Mouse (Mus musculus) cerebellum, postnatal 36 days (tissue): ENCODE data around the gene Nthl1.
"Not testable (repeated sequence)": the region's sequence is repeated elsewhere in the genome, so short reads cannot be mapped to it uniquely, and the experiment has no call there.

Experiments
- DNase-seq, 2 experiments: peaks; one replicate each; pipeline ENCODE4 v3.0.0; 2021 to 2022; ENCODE audit warnings: mixed read lengths in 2 of 2

Gene Nthl1

DNA sequence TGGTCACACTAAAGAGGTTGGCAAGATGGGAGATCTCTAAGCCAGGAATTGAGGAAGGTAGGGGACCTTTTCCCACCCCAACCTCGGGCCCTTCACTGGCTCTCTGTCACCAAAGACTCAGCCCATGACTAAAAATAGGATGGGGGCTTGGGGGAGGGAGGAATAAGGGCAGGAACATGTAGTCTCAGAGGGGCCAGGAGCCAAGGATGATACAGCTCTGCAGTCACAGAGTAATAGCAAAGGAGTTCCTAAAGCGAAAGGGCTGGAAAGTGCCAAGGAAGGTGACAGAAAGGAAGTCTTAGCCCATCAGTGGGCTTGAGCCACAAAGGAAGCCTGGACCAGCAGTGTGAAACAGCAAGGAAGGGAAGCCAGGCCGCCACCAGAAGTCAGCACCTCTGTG, 19.4 kb downstream of the Nthl1 start:
- no peak for DNase-seq

DNA sequence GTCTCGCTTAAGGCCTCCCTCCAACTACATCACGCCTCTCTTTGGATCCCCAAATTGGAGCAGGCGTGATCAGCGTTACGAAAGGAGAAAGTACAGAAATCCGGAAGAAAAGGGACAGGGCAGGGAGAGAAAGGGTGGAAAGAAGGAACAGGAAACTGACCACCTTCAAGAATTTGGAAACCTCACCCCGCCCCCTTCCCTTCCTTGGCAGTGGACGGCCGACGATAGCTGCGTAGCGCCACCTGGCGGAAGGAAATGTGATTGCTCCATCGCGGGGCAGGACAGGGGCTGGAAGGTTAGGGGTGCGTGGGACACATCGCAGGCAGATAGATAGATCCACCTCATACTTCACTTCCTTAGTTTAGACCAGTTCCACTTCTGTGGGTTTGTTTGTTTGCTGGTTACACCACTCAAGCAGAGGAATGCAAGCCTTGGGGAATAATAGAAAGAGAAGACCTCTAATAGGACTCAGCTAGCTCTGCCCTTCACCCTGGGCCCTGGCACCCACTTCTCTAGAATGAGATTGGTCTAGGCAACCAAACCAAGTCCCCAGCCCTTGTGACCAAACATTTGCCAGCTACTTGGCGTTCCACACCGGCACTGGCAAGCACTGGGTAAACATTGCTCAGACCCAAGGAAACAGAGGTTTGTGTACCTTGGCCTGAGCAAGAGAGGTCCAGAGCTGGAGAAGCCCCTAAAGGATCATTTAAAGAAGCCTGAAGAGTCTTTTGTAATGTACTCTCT, 21.7 kb downstream of the Nthl1 start:
- peak; percentile 77 to 80 for DNase-seq

DNA sequence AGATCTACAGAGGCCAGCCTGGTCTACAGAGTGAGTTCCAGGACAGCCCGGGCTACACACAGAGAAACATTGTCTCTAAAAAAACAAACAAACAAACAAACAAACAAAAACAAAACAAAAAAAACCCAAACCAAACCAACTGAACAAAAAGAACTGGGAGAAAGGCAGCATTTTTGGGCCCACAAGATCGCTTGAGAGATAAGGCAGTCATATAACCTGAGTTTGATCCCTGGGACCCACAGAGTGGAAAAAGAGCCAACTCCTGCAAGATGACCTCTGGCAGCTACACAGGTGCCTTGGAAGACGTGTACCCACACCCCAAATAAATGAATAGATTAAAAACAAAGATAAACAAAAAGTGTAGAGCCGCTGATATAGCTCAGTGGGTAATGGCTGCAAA, 22.5 kb downstream of the Nthl1 start:
- DNase-seq, result no peak

DNA sequence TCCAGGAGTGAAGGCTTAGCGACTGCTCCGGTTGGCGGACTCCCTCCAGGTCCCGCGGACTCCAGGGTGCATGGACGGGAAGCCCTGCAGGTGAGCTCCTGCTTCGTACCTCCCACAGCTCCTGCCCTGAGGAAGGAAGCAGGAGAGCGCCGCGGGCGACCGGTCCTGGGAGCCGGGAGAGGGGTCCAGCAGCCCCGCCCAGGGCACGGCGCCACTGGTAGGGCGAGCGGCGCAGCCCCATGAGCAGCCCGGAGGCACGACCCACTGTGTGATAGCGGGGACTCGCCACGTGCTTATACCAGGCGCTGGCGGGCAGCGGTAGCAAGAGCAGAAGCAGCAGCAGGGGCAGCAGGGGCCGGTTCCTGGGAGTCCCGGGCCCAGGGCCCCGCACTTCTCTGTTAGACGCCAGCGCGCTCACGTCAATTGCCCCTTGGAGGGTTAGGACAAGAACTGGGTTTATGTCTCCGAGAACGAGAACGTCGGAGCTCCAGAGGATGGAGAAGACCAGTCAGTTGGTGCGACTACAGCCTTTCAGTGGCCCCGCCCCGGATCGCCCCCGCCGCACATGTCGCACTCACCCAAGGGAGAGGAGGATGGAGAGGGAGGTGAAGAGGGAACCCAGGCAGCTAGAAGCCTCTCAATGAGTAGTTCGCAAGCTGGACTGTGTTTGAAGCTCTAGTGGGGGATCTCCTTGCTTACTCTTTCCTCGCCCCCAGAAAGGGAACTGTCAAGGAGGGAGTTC, 25.7 kb downstream of the Nthl1 start, which contains the start of gene Npw:
Npw (minus strand) TSS at position 441 of the 742 bp plus-strand sequence.
- no peak for DNase-seq

DNA sequence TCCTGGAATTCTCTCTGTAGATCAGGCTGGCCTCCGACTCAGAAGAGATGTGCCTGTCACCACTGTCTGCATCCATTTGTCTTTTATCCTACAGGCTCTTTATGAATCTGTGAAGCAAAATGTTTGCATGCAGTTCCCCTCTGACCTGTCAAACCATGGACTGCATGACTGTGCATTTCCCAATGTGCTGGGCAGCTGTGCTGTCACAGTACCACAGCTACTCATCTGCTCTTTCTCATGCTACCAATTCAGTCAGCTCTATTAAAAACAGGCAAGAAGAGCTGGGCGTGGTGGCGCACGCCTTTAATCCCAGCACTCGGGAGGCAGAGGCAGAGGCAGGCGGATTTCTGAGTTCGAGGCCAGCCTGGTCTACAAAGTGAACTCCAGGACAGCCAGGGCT, 34.5 kb downstream of the Nthl1 start:
- DNase-seq, result not testable (repeated sequence)

DNA sequence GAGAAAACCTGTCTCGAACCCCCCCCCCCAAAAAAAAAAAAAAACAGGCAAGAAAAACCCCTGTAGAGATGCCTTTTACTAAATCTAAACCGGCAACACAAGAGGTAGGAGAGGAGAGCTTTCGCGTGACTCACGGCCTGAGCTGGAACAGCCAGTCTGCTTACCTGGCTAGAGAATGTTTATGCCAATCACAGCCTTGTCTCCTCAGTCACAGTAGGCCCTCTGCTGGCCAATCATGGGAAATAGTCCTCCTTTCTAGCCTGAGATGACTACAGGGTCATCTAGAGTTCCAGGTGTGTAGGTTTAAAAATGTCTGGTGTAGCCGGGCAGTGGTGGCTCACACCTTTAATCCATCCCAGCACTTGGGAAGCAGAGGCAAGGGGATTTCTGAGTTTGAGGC, 34.9 kb downstream of the Nthl1 start:
- DNase-seq, result peak; percentile 75 to 79

DNA sequence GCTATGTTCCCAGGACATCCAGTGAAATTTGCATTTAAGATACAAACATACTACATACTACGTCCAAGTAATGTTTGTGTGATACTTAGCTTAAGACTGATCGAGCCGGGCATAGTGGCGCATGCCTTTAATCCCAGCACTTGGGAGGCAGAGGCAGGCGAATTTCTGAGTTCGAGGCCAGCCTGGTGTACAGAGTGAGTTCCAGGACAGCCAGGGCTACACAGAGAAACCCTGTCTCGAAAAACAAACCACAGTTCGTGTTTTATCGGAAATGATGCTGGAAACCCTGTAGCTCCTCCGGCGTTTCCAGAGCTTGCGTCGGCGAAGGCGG, 36.7 kb downstream of the Nthl1 start:
- not testable (repeated sequence) for DNase-seq

DNA sequence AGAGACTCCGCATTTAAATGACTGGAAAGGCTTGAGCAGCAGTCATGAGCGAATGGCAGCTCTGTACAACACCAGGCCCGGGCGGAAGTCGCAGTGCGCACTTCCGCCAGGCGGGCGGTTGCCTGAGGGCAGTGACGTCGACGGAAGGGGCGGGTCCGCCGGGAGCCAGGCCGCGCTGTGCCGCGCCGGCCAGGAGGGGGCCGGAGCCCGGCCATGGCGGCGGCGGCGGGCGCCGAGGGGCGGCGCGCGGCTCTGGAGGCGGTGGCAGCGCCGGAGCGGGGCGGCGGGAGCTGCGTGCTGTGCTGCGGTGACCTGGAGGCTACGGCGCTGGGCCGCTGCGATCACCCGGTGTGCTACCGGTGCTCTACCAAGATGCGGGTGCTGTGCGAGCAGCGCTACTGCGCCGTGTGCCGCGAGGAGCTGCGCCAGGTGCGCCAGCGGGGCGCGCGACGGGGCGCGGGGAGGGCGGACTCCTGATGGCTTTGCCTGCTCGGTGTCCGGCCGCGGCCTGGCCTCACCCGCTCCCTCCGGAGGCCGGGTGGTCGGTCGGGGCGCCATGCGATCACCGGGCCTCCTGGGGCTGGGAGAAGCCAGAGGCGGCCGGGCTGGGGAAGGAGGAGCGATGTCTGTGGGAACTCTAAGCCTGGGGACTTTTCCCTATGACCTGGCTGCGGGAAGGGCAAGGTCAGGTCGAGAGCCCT, 37.2 kb downstream of the Nthl1 start, which contains the start of gene Zfp598:
Zfp598 (plus strand) TSS at position 143 of the 701 bp plus-strand sequence.
- peak; percentile 93 to 97 for DNase-seq

DNA sequence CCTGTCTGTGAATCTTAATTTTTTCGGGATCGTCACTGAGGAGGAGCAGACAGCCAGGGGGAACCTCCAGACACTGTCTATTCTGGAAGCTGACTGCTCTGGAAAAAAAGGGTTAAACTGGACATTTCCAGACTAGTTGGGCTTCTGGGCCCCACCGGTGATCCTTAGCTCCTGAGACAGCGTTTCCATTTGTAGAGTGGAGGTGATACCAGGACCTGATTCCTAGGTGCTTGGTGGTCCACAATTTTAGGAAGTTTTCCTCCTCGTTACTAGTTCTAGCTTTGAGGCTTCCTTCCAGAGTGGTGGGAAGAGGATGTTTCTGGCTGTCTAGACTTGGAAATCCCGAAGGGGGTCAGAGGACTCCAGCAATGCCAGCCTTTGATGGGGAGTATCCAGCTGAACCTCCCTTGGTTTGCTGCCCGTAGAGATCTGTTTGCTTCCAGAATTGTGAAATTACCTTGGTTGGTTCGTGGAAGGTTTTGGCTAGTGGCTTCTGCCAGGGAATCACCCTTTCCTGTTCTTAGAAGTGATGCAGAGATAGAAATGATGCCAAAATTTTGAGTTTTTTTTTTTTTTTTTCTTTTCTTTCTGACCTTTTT, 37.9 kb downstream of the Nthl1 start:
- DNase-seq, result no peak

DNA sequence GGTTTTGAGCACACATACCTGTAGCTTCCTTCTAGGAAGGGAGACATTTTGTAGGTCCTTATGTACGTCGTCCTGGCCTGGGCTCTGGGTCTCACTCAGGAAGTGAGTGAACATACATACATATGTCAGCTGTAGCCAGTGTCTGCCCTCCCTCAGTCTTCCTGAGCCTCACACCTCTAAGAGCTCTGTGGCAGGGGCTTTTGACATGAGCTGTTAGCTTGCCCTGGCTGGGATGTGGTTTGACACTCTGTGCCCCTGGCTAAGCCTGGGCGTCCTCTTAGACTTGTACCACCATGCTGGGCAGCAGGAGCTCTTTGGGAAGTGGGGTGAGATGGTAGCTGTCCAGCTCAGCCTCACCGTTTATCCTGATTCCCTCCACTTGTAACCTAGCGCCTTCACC, 38.9 kb downstream of the Nthl1 start:
- DNase-seq, result no peak

DNA sequence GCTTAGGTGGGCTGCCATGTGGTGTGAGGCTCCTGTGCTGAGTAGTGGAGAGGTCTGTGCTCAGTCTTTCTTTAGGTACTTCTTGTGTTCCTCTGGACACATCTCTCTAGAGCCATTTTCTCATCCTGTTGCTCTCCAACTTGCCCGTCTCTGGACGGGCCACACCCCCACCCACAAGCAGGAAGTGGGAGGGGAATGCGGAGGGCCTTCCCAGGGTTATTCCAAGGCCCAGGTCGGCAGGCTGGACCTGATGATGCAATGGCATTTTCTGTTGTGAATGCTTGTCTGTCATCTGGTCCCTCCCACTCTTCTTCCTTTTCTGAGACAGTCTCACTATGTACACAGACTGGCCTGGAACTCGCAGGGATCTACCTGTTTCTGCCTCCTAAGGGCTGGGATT, 39.7 kb downstream of the Nthl1 start:
- DNase-seq, result no peak

DNA sequence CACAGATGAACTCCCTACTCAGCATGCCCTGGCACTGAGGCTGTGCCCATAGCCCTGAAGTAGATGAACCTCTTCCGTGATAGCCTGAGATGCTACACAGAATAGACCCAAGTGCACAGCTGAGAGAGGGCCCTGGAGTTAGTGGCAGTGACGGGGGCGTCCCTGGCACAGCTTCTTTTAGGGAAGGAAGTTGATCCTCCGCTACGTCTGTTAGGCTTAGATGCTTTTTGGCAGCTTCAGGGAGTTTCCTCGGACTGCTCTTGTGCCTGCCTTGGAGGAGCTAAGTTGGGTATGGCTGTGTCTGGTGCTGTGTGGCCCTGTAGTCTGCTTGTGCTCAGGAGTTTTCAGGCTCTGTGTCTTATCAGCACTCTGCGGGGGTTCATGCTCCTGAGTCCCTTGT, 41.8 kb downstream of the Nthl1 start:
- DNase-seq, result no peak

DNA sequence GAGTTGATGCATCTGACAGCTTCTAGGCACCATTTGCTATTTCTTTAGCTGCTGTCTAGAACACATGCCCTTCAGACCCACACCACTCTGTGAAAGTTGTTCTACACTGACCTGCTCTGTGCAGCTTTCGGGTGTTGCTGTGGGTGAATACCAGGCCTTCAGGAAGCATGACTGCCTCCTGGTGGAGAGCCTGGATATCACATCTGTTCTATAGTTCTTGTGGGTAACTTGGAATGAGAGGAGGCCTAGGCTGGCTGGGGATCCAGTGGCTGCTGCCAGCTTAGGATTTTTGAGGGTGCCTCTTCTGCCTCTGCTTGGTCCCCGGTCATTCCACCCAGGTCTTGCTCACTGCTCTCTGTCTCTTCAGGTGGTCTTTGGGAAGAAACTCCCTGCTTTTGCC, 43.7 kb downstream of the Nthl1 start:
- DNase-seq, result peak; percentile 70 to 76

DNA sequence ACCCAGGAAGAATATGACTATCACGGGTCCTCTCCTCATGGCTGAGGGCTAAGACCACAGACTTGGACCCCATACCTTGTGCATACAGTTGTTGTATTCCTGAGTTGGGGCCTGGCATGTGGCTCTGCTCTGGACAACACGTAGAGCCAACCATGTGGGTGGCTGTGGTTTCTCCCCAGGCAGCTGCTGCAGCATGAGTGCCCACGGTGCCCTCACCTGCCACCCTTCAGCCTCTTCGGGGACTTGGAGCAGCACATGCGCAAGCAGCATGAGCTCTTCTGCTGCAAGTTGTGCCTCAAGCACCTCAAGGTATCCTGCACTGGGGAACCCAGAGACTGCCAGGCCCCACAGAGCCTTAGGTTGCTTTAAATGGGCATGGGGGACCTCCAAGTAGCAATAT, 44.4 kb downstream of the Nthl1 start:
- DNase-seq, result no peak

DNA sequence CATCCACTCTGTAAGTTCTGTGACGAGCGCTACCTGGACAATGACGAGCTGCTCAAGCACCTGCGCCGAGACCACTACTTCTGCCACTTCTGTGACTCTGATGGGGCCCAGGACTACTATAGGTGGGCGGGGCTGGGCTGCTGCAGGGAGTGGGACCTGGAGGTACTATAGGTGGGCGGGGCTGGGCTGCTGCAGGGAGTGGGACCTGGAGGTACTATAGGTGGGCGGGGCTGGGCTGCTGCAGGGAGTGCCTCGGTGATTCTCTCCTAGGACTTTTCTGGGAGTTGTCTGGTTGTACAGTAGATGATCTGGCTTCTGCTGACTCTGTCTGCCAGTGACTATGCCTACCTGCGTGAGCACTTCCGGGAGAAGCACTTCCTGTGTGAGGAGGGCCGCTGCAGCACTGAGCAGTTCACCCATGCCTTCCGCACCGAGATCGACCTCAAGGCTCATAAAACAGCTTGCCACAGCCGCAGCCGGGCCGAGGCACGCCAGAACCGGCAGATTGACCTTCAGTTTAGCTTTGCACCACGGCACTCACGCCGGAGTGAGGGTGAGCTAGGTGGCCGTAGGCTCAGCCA, 45.1 kb downstream of the Nthl1 start:
- DNase-seq, result no peak

DNA sequence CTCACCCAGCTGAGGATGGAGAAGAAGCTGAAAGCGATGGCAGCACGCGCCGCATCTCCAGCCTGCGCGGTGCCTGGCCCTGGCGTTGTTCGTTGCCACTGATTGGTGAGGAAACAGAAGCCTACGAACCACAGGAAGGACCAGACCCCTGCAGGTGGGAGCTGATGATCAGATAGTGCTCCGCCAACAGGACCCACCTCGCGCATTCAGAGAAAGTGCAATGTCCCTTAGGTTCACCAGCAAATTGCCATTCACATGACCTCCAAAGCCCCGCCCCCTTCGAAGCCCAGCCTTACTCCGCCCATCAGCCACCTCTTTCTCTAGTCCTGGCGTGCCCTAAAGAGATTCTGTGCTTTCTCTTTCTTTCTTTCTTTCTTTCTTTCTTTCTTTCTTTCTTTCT, 54.0 kb downstream of the Nthl1 start:
- no peak for DNase-seq

DNA sequence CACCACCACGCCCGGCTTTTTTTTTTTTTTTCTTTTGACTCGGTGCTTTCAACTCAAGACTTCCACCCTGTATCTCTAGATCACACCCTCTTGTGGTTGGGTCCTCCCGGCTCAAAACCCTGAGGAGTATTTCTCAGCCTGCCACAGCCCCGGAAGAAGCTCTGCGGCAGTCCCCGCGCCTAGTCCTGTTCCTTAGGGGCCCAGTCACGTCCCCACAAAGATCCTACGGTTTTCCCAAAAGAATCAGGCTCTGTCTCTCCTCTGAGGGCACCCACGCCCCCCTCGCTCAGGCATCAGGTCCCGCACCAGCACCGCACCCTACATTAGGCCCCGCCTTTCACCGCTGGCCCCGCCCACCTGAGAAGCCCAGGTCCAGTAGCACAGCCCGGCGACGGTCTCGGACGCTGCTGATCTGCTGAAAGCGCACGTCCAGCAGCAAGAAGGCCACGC, 54.7 kb downstream of the Nthl1 start:
- DNase-seq, result peak; percentile 34 to 46

DNA sequence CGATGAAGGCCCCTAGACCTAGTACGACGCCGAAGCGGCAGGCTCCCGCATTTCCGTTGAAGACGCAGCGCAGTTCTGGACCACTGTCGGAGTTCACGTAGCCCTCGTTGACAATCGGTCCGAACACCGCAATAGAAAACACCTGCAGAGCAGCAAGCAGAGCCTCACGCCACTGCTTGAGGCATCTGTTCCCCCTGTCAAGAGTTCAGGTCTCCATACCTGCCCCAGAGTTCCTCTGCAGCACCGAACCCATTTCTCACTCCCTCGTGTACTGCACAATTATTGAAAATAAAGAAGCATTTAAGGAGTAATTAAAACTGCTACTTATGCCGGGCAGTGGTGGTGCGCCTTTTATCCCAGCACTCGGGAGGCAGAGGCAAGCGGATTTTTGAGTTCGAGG, 55.1 kb downstream of the Nthl1 start:
- no peak for DNase-seq
